Mouse (Mus musculus) lung, postnatal 0 days (tissue): ENCODE data around the gene Slc35f6.

ENCODE experiments used
- CTCF ChIP-seq: IDR thresholded peaks from 2 replicates; pipeline ENCODE4 v1.5.1; 2016; ENCODE audit warnings: antibody characterized with exemption, mild to moderate bottlenecking
- EP300 ChIP-seq: IDR thresholded peaks from 2 replicates; pipeline ENCODE4 v1.6.1; 2016; ENCODE audit warnings: antibody characterized with exemption, mild to moderate bottlenecking, control low read depth

DNA sequence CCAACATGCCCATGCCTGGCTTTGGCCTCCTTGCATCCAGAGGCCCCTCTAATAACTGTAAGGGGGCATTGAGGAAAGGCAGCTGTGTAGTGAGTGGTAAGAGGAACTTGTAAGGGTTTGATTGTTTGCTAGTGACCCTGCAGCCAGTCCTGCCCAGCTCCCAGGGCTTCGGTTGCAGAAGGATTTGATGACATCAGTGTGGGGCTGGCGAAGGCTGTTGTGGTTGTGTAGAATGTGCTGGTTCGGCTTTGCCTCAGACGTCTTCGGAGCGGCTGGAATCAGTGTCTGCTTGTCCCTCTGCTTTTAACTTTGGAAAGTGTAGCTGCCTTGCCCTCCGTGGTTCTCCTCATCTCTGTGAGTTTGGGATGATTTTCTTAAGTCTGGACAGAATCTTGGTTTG, 29.1 kb downstream of the Slc35f6 start:
- no peak for TF ChIP-seq CTCF
- no peak for TF ChIP-seq EP300
